Mouse (Mus musculus) MEL (cell line): ENCODE measurements at regions not wholly inside any gene's neighbourhood (a gene's known extent, or its start where the extent isn't known, plus 50 kb on each side); places are given as distances from the start of the nearest gene placed in this dataset.

Experiments used
- CHD1 ChIP-seq: IDR thresholded peaks from 2 replicates; pipeline ENCODE4 v1.6.1; 2012; ENCODE audit warnings: low read depth, mild to moderate bottlenecking, inconsistent platforms, low read length, improper control_type of control experiment
- CTCF ChIP-seq, 3 experiments: IDR thresholded peaks in 2 of 3; conservative IDR thresholded peaks in 1 of 3; 2 replicates each; pipeline ENCODE4 v1.5.1; 2011 to 2012; ENCODE audit warnings: low read length in 3 of 3, low read depth in 2 of 3, mild to moderate bottlenecking in 2 of 3, improper control_type of control experiment in 1 of 3, inconsistent platforms in 1 of 3, mixed read lengths in 1 of 3, moderate library complexity in 1 of 3; ENCODE audit not compliant: control insufficient read depth in 1 of 3, insufficient read depth in 1 of 3, poor library complexity in 1 of 3, severe bottlenecking in 1 of 3
- ETS1 ChIP-seq: IDR thresholded peaks from 2 replicates; pipeline ENCODE4 v1.6.1; 2012; ENCODE audit warnings: low read depth, mild to moderate bottlenecking, inconsistent platforms, low read length, improper control_type of control experiment, moderate library complexity
- MAX ChIP-seq: IDR thresholded peaks from 2 replicates; pipeline ENCODE4 v1.6.1; 2011; ENCODE audit warnings: low read length, improper control_type of control experiment
- NELFE ChIP-seq: IDR thresholded peaks from 2 replicates; pipeline ENCODE4 v1.6.1; 2011; ENCODE audit warnings: low read depth, low read length, improper control_type of control experiment
- POLR2A ChIP-seq, 2 experiments: IDR thresholded peaks; 2 replicates each; pipeline ENCODE4 v1.6.1; 2011 to 2012; ENCODE audit warnings: low read length in 2 of 2, mild to moderate bottlenecking in 2 of 2, control low read depth in 1 of 2, improper control_type of control experiment in 1 of 2, low read depth in 1 of 2, moderate library complexity in 1 of 2; ENCODE audit not compliant: control insufficient read depth in 1 of 2, insufficient read depth in 1 of 2, poor library complexity in 1 of 2
- RAD21 ChIP-seq: IDR thresholded peaks from 2 replicates; pipeline ENCODE4 v1.6.1; 2011; ENCODE audit warnings: mild to moderate bottlenecking, low read depth, low read length, improper control_type of control experiment
- RCOR1 ChIP-seq: IDR thresholded peaks from 2 replicates; pipeline ENCODE4 v1.6.1; 2012; ENCODE audit warnings: low read depth, mild to moderate bottlenecking, inconsistent platforms, low read length, improper control_type of control experiment
- TCF12 ChIP-seq: IDR thresholded peaks from 2 replicates; pipeline ENCODE4 v1.6.1; 2014; ENCODE audit warnings: low read depth, mild to moderate bottlenecking, inconsistent platforms, low read length, improper control_type of control experiment, moderate library complexity
- USF1 ChIP-seq: IDR thresholded peaks from 2 replicates; pipeline ENCODE4 v1.6.1; 2014; ENCODE audit warnings: low read depth, mild to moderate bottlenecking, inconsistent platforms, low read length, improper control_type of control experiment, moderate library complexity

DNA sequence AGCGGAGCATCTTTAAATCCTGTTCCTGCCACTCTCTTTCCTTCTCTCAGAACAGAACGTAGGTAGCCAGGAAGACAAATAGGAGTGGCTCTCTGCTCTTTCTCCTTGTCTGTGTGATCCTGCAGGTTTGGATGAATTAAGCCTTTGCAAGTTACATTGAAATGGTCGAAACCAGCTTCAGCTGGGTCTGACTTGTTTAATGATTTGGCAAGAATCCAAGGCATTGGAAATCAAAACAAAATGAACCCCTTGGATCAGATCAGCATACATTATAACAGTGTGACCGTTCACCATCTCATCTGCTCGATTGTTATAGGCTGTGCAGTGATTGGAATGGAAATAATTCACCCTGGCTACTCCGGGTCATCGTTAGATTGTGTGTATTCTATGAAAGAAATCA lies 157.6 kb upstream of the Pmfbp1 start:
- no peak for TF ChIP-seq CTCF (IDR thresholded peaks at IDR 0.05 in 2 of 3, conservative IDR thresholded peaks at IDR 0.05 in 1 of 3; ENCODE audit: control insufficient read depth in 1 of 3, insufficient read depth in 1 of 3, low read depth in 2 of 3, low read length in 3 of 3, poor library complexity in 1 of 3, severe bottlenecking in 1 of 3)
- TF ChIP-seq MAX = no peak
- TF ChIP-seq USF1 = no peak
- TF ChIP-seq NELFE = no peak
- TF ChIP-seq RCOR1 = no peak
- no peak for TF ChIP-seq CHD1
- no peak for TF ChIP-seq POLR2A (IDR thresholded peaks at IDR 0.05; ENCODE audit: control insufficient read depth in 1 of 2, insufficient read depth in 1 of 2, low read depth in 1 of 2, low read length in 2 of 2, poor library complexity in 1 of 2)
- no peak for TF ChIP-seq RAD21
- no peak for TF ChIP-seq ETS1
- TF ChIP-seq TCF12 = no peak
